Mouse (Mus musculus) CD4-positive, CD25-positive, alpha-beta regulatory T cell, adult 4 months (primary cell): ENCODE results near the gene Col19a1. TPM values are rescaled to one million over a fixed set of nuclear protein-coding genes. Genes with fewer than 3 reads are reported as not detected.

Source experiments
- ATAC-seq: one replicate; pipeline ENCODE4 v1.8.0; 2017
- polyA plus RNA-seq, 2 experiments: library from polyadenylated mRNA; unstranded; fragments of 100-300 nt; shearing (Covaris generic); gene quantifications; one replicate each; pipeline ENCODE4 v1.2.1; 2017

Col19a1 gene
- polyA plus RNA-seq, 2 experiments from 2014 or later = not detected

GRCm38 (mm10) chr1:24303077-24303476 lies 284.2 kb downstream of the Col19a1 start:
- ATAC-seq = no peak

- ATAC-seq = no peak
Observed at GRCm38 (mm10) chr1:24302674-24303073, 284.6 kb downstream of the Col19a1 start.

GRCm38 (mm10) chr1:24300700-24301099 lies 286.6 kb downstream of the Col19a1 start:
- no peak for ATAC-seq

- no peak for ATAC-seq
Observed at GRCm38 (mm10) chr1:24294979-24295942, 292.0 kb downstream of the Col19a1 start.

GRCm38 (mm10) chr1:24292515-24292914 lies 294.8 kb downstream of the Col19a1 start:
- ATAC-seq = no peak

- ATAC-seq = no peak
Observed at GRCm38 (mm10) chr1:24286360-24286759, 300.9 kb downstream of the Col19a1 start.

GRCm38 (mm10) chr1:24267022-24267421 lies 320.2 kb downstream of the Col19a1 start:
- ATAC-seq = no peak

GRCm38 (mm10) chr1:24261181-24261580 lies 326.1 kb downstream of the Col19a1 start:
- no peak for ATAC-seq

- ATAC-seq = no peak
Observed at GRCm38 (mm10) chr1:24259419-24259818, 327.9 kb downstream of the Col19a1 start.

GRCm38 (mm10) chr1:24257961-24258360 lies 329.3 kb downstream of the Col19a1 start:
- ATAC-seq = no peak

GRCm38 (mm10) chr1:24249105-24249664 lies 338.1 kb downstream of the Col19a1 start:
- no peak for ATAC-seq

- no peak for ATAC-seq
Observed at GRCm38 (mm10) chr1:24248294-24249104, 338.8 kb downstream of the Col19a1 start.

- ATAC-seq = no peak
Observed at GRCm38 (mm10) chr1:24245700-24246375, 341.4 kb downstream of the Col19a1 start.

- no peak for ATAC-seq
Observed at GRCm38 (mm10) chr1:24244931-24245330, 342.3 kb downstream of the Col19a1 start.

GRCm38 (mm10) chr1:24240039-24240691 lies 347.1 kb downstream of the Col19a1 start:
- ATAC-seq = no peak

- ATAC-seq = no peak
Observed at GRCm38 (mm10) chr1:24236330-24236729, 350.9 kb downstream of the Col19a1 start.

- no peak for ATAC-seq
Observed at GRCm38 (mm10) chr1:24231504-24232270, 355.6 kb downstream of the Col19a1 start.

- ATAC-seq = no peak
Observed at GRCm38 (mm10) chr1:24230428-24230827, 356.8 kb downstream of the Col19a1 start.

- ATAC-seq = no peak
Observed at GRCm38 (mm10) chr1:24229552-24229951, 357.7 kb downstream of the Col19a1 start.

- ATAC-seq = no peak
Observed at GRCm38 (mm10) chr1:24226941-24227711, 360.1 kb downstream of the Col19a1 start.
